In genomic region chr19:21737446-21737845, GRCm38 (mm10) we compare ENCODE assay signal across 8 mouse cellular contexts. TPM values are rescaled to one million over a fixed set of nuclear protein-coding genes. Genes with fewer than 3 reads are reported as not detected.
A peak's percentile ranks its signal among the peaks of the same experiment; 100 is the strongest.
DNase-seq lines count a peak whose midpoint lies in the region; ATAC-seq and TF ChIP-seq lines count a peak whose summit lies in the region.

No protein-coding gene starts in this region.

- H3K4me3 ChIP-seq in MEL (ENCODE audit: control insufficient read depth in 1 of 2, insufficient read depth in 1 of 2, low read depth in 2 of 2, low read length in 2 of 2) = peak overlapping the region; percentile 49 to 50
- peak overlapping the region; percentile 18; the same call in 1 of the 2 replicates for H3K4me3 ChIP-seq in heart, postnatal 0 days (ENCODE audit: low read depth, low read length)
- peak overlapping the region; percentile 32 for H3K4me3 ChIP-seq in liver, embryonic 11.5 days (ENCODE audit: low read depth, low read length)
- H3K4me3 ChIP-seq in midbrain, embryonic 11.5 days (ENCODE audit: low read depth, low read length) = no peak overlapping the region

- 36% methylated on average over 18 of the region's 18 CpGs for WGBS in heart, postnatal 0 days
- 20% methylated on average over 18 of the region's 18 CpGs for WGBS in liver, embryonic 11.5 days
- 68% methylated on average over 18 of the region's 18 CpGs for WGBS in midbrain, embryonic 11.5 days

- peaks cover 0 to 27% of the 10 kb centered on the region in 2 experiments; a peak in 2 of 4 replicates for H3K36me3 ChIP-seq in MEL (ENCODE audit: control insufficient read depth in 1 of 2, insufficient read depth in 2 of 2, low read length in 2 of 2)
- H3K36me3 ChIP-seq in heart, postnatal 0 days (replicated peaks; ENCODE audit: control insufficient read depth, insufficient read depth, low read length) = no peaks in the 10 kb centered on the region
- no peaks in the 10 kb centered on the region for H3K36me3 ChIP-seq in liver, embryonic 11.5 days (ENCODE audit: control insufficient read depth, insufficient read depth, low read length)
- H3K36me3 ChIP-seq in midbrain, embryonic 11.5 days (ENCODE audit: control insufficient read depth, insufficient read depth, low read length) = no peaks in the 10 kb centered on the region

- peaks cover 2 to 19% of the 10 kb centered on the region in 2 experiments; a peak in 3 of 4 replicates for H3K4me1 ChIP-seq in MEL (ENCODE audit: control insufficient read depth in 1 of 2, insufficient read depth in 2 of 2, low read length in 2 of 2)
- no peaks in the 10 kb centered on the region for H3K4me1 ChIP-seq in heart, postnatal 0 days (ENCODE audit: control insufficient read depth, insufficient read depth)
- H3K4me1 ChIP-seq in liver, embryonic 11.5 days (replicated peaks; ENCODE audit: control insufficient read depth, insufficient read depth, low read length) = no peaks in the 10 kb centered on the region
- no peaks in the 10 kb centered on the region; the same call in 1 of the 2 replicates for H3K4me1 ChIP-seq in midbrain, embryonic 11.5 days (ENCODE audit: control insufficient read depth, insufficient read depth, low read length)

- peak; percentile 55 to 89; a peak in 3 of 4 replicates for TF ChIP-seq POLR2A in MEL (IDR thresholded peaks at IDR 0.05; ENCODE audit: control insufficient read depth in 1 of 2, insufficient read depth in 1 of 2, low read depth in 1 of 2, low read length in 2 of 2, poor library complexity in 1 of 2)

- peak overlapping the region; percentile 54 for H3K4me2 ChIP-seq in heart, postnatal 0 days (ENCODE audit: low read depth, low read length)
- peak overlapping the region; percentile 55 for H3K4me2 ChIP-seq in liver, embryonic 11.5 days
- no peak overlapping the region for H3K4me2 ChIP-seq in midbrain, embryonic 11.5 days

- no peak for TF ChIP-seq CTCF in MEL (IDR thresholded peaks at IDR 0.05 in 2 of 3, conservative IDR thresholded peaks at IDR 0.05 in 1 of 3; ENCODE audit: control insufficient read depth in 1 of 3, insufficient read depth in 1 of 3, low read depth in 2 of 3, low read length in 3 of 3, poor library complexity in 1 of 3, severe bottlenecking in 1 of 3)
- no peak for TF ChIP-seq CTCF in heart, postnatal 0 days (IDR thresholded peaks at IDR 0.05; ENCODE audit: low read depth)

- intact Hi-C loops in left cerebral cortex, postnatal 36 days (cut with DNase I) = no loop called here

- no peaks in the 10 kb centered on the region for H3K9me3 ChIP-seq in MEL (replicated peaks; ENCODE audit: insufficient read depth, low read length)
- no peaks in the 10 kb centered on the region for H3K9me3 ChIP-seq in heart, postnatal 0 days (replicated peaks; ENCODE audit: control insufficient read depth, low read length)
- H3K9me3 ChIP-seq in liver, embryonic 11.5 days (ENCODE audit: control insufficient read depth, low read length) = no peaks in the 10 kb centered on the region
- no peaks in the 10 kb centered on the region for H3K9me3 ChIP-seq in midbrain, embryonic 11.5 days (ENCODE audit: control insufficient read depth, low read length)

- peak overlapping the region; percentile 98 for H3K27ac ChIP-seq in MEL (ENCODE audit: control insufficient read depth, low read depth, low read length)
- H3K27ac ChIP-seq in heart, postnatal 0 days (ENCODE audit: low read depth) = peak overlapping the region; percentile 70
- H3K27ac ChIP-seq in liver, embryonic 11.5 days (ENCODE audit: low read depth, low read length) = peak overlapping the region; percentile 71; the same call in 1 of the 2 replicates
- H3K27ac ChIP-seq in midbrain, embryonic 11.5 days (ENCODE audit: low read depth, low read length) = no peak overlapping the region

- TF ChIP-seq EP300 in MEL (IDR thresholded peaks at IDR 0.05; ENCODE audit: low read depth in 1 of 2, low read length in 2 of 2) = peak; percentile 69 to 87
- TF ChIP-seq EP300 in heart, postnatal 0 days (IDR thresholded peaks at IDR 0.05; ENCODE audit: low read depth) = no peak

- TF ChIP-seq RAD21 in MEL (IDR thresholded peaks at IDR 0.05; ENCODE audit: low read depth, low read length) = no peak

- H3K79me2 ChIP-seq in MEL (ENCODE audit: control insufficient read depth, insufficient read depth, low read length, poor library complexity) = no peaks in the 10 kb centered on the region

- H3K9ac ChIP-seq in MEL (ENCODE audit: control insufficient read depth, low read depth, low read length, poor library complexity, severe bottlenecking) = peak overlapping the region; percentile 75
- H3K9ac ChIP-seq in heart, postnatal 0 days (replicated peaks; ENCODE audit: low read depth, low read length) = no peak overlapping the region
- H3K9ac ChIP-seq in liver, embryonic 11.5 days (ENCODE audit: low read depth, low read length) = no peak overlapping the region
- no peak overlapping the region for H3K9ac ChIP-seq in midbrain, embryonic 11.5 days (ENCODE audit: low read length)

- peak; percentile 52; the same call in 1 of the 2 replicates for ATAC-seq in heart, postnatal 0 days (ENCODE audit: insufficient read depth, low read depth)
- peak; percentile 82 for ATAC-seq in liver, embryonic 11.5 days (replicated peaks; ENCODE audit: low FRiP score)
- no peak for ATAC-seq in midbrain, embryonic 11.5 days (ENCODE audit: low FRiP score)

- no peaks in the 10 kb centered on the region for H3K27me3 ChIP-seq in MEL (ENCODE audit: control insufficient read depth in 1 of 2, insufficient read depth in 2 of 2, low read length in 2 of 2)
- H3K27me3 ChIP-seq in heart, postnatal 0 days (ENCODE audit: control insufficient read depth, insufficient read depth, low read length) = no peaks in the 10 kb centered on the region
- H3K27me3 ChIP-seq in liver, embryonic 11.5 days (replicated peaks; ENCODE audit: control insufficient read depth, insufficient read depth, low read length) = no peaks in the 10 kb centered on the region
- H3K27me3 ChIP-seq in midbrain, embryonic 11.5 days (ENCODE audit: control insufficient read depth, insufficient read depth, low read length) = no peaks in the 10 kb centered on the region

- DNase-seq in CD4-positive helper T cell, adult 2 months (ENCODE audit: low read depth, low spot score) = peak; percentile 82
- peak; percentile 95 for DNase-seq in MEL (ENCODE audit: low read depth, low spot score)
- DNase-seq in heart, postnatal 0 days (ENCODE audit: low spot score) = peak; percentile 50
- peak; percentile 59 for DNase-seq in liver, embryonic 11.5 days (ENCODE audit: low spot score)
- DNase-seq in skeletal muscle tissue, adult 2 months (ENCODE audit: low read depth, low spot score) = peak; percentile 30
- DNase-seq in midbrain, embryonic 11.5 days (ENCODE audit: low spot score, missing footprints) = no peak
- no peak for DNase-seq in layer of hippocampus, adult 18-20 months (ENCODE audit: low spot score in 2 of 2)
- no peak for DNase-seq in left cerebral cortex, postnatal 36 days (ENCODE audit: low spot score in 2 of 2)

TF ChIP-seq in MEL, 35 proteins besides CTCF, POLR2A, EP300 and RAD21:
- peak; percentile 90 for TF ChIP-seq GATA1 (IDR thresholded peaks at IDR 0.05; ENCODE audit: low read depth, low read length)
- TF ChIP-seq ZNF384 (IDR thresholded peaks at IDR 0.05; ENCODE audit: low read depth, low read length) = no peak
- TF ChIP-seq RCOR1 (IDR thresholded peaks at IDR 0.05; ENCODE audit: low read depth, low read length) = peak; percentile 70
- peak; percentile 73 for TF ChIP-seq SIN3A (IDR thresholded peaks at IDR 0.05; ENCODE audit: low read length)
- peak; percentile 83 for TF ChIP-seq ELF1 (IDR thresholded peaks at IDR 0.05; ENCODE audit: low read depth, low read length)
- no peak; the same call in 1 of the 2 replicates for TF ChIP-seq POLR2AphosphoS5 (IDR thresholded peaks at IDR 0.05; ENCODE audit: borderline replicate concordance, low read depth, low read length)
- 0 out of 2 replicates have a peak, but pooled peaks have one; percentile 5 for TF ChIP-seq SMC3 (IDR thresholded peaks at IDR 0.05; ENCODE audit: low read depth, low read length)
- peak; percentile 68 for TF ChIP-seq JUND (IDR thresholded peaks at IDR 0.05; ENCODE audit: low read depth, low read length)
- peak; percentile 83 for TF ChIP-seq TCF12 (IDR thresholded peaks at IDR 0.05; ENCODE audit: low read depth, low read length)
- TF ChIP-seq ETS1 (IDR thresholded peaks at IDR 0.05; ENCODE audit: low read depth, low read length) = peak; percentile 96
- TF ChIP-seq MXI1 (IDR thresholded peaks at IDR 0.05; ENCODE audit: low read depth, low read length) = 0 out of 2 replicates have a peak, but pooled peaks have one; percentile 15
- peak; percentile 48; the same call in 1 of the 2 replicates for TF ChIP-seq MYB (IDR thresholded peaks at IDR 0.05; ENCODE audit: low read depth, low read length)
- TF ChIP-seq MYC (IDR thresholded peaks at IDR 0.05; ENCODE audit: low read depth, low read length) = peak; percentile 58; the same call in 1 of the 2 replicates
- TF ChIP-seq ZC3H11A (IDR thresholded peaks at IDR 0.05; ENCODE audit: low read depth, low read length) = 0 out of 2 replicates have a peak, but pooled peaks have one; percentile 16
- no peak for TF ChIP-seq POLR2AphosphoS2 (IDR thresholded peaks at IDR 0.05; ENCODE audit: low read length)
- TF ChIP-seq NELFE (IDR thresholded peaks at IDR 0.05; ENCODE audit: low read depth, low read length) = peak; percentile 61
- no peak for TF ChIP-seq USF1 (IDR thresholded peaks at IDR 0.05; ENCODE audit: low read depth, low read length)
- peak; percentile 71 for TF ChIP-seq BHLHE40 (IDR thresholded peaks at IDR 0.05; ENCODE audit: borderline replicate concordance, low read depth, low read length)
- TF ChIP-seq NRF1 (IDR thresholded peaks at IDR 0.05; ENCODE audit: insufficient read depth, low read depth, low read length, poor library complexity, severe bottlenecking) = no peak
- peak; percentile 75 for TF ChIP-seq TAL1 (IDR thresholded peaks at IDR 0.05; ENCODE audit: low read length)
- peak; percentile 79 for TF ChIP-seq TBP (IDR thresholded peaks at IDR 0.05; ENCODE audit: low read depth, low read length)
TF ChIP-seq in MEL: peak in this region for 16.

RNA-seq across cellular contexts. Expression of gene Cemip2, which starts 40.7 kb away (rescaled TPM):
- 5.9 and 8.2 TPM in 2 replicates for total RNA-seq in MEL (2012; rRNA removed)
- 1 to 10 TPM in 1 of 2 experiments, not detected in 1; 5.0 TPM for polyA plus RNA-seq in MEL (2012; ENCODE audit: insufficient read depth in 1 of 2, insufficient read length in 2 of 2, low read depth in 1 of 2, low replicate concordance in 2 of 2, missing spikeins in 1 of 2)
- total RNA-seq in heart, postnatal 0 days (2014; rRNA removed; ENCODE audit: low replicate concordance) = 55.8 and 58.8 TPM in 2 replicates
- polyA plus RNA-seq in heart, postnatal 0 days (2015; fragmentation: Nextera tagmentation; extraction: Ambion mirVana) = 19.1 and 20.2 TPM in 2 replicates
- polyA plus RNA-seq in liver, embryonic 11.5 days (2014; fragmentation: Nextera tagmentation; extraction: Ambion mirVana) = 24.8 and 25.0 TPM in 2 replicates
- 83.7 and 86.7 TPM in 2 replicates for polyA plus RNA-seq in midbrain, embryonic 11.5 days (2014; fragmentation: Nextera tagmentation; extraction: Ambion mirVana)
- total RNA-seq in layer of hippocampus, adult 18-20 months (2021) = 10 to 100 TPM; 10.3 to 11.0 TPM
- 10 to 100 TPM; 12.3 to 15.9 TPM for total RNA-seq in left cerebral cortex, postnatal 36 days (2021)

Comparison
In these comparisons a context has a peak if more than half of its experiments do, and no peak if none do; other contexts are left out.
1. DNase-seq: peak in CD4-positive helper T cell, adult 2 months (single experiment), MEL (single experiment), heart, postnatal 0 days (single experiment), liver, embryonic 11.5 days (single experiment) and skeletal muscle tissue, adult 2 months (single experiment); none in midbrain, embryonic 11.5 days (single experiment), layer of hippocampus, adult 18-20 months (0 of 2) and left cerebral cortex, postnatal 36 days (0 of 2).